Mouse (Mus musculus): ENCODE results near the gene Relch. TPM values are rescaled to one million over a fixed set of nuclear protein-coding genes. Genes with fewer than 3 reads are reported as not detected.

Gene Relch
- 9.5 and 11.4 TPM in 2 replicates for polyA plus RNA-seq (2012; rRNA removed)

DNA sequence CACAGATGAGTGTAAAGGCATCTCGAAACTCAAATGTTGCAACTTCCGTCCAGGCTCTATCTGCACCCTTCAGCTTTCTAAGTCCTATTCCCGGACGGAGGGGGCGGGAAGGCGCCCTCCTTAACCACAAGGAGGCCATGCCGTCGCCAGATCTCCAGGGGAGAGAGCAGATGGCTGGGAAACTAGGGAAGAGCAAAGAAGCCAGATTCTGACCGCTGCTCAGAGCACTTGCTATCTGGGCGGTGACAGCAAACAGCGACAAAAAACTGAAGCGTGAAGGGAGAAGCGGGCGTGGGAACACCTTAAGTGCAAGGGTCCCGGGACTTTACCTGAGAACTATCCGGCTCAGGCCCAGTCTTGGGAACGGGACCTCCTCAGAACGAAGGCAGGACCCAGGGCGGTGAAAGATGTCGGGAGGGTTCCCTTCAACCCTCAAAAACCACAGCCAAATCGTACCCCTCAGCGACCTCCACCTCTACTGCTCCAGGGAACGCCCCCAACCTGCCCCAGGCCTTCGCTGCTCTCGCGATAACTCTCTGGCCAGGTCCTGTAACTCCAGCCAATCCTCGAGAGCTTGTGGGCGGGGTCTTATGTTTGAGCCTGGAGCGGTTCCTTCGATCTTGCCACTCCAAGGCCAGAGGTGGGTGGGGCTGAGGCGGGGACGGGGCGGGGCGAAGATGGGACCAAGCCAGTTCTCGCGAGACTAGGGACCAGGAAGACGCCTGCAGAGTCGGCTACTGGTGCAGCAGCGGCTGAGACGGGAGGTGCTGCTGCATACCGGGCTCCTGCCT lies at the start of gene Relch, which contains the start of gene Pign:
Gene Relch (plus strand): TSS at position 691 of the 791 bp plus-strand sequence.
Gene Pign (minus strand): TSS at position 507 of the 791 bp plus-strand sequence.
- Histone ChIP-seq H3K27me3 (ENCODE audit: control insufficient read depth, insufficient read depth, low read length) (no peaks in the 10 kb centered on the region), H3K36me3 (ENCODE audit: control insufficient read depth, insufficient read depth, low read length) (no peaks in the 10 kb centered on the region), H3K4me3 (ENCODE audit: control insufficient read depth, low read depth, low read length) (peak within 1 kb of the TSS; percentile 97), H3K27ac (ENCODE audit: control insufficient read depth, insufficient read depth, low read depth, low read length) (peak within 1 kb of the TSS; percentile 89), H3K4me1 (ENCODE audit: control insufficient read depth, insufficient read depth, low read length) (no peaks in the 10 kb centered on the region)
- no peak for TF ChIP-seq CTCF (IDR thresholded peaks at IDR 0.05; ENCODE audit: control insufficient read depth, insufficient read depth, insufficient replicate concordance, low read depth, low read length)
- TF ChIP-seq POLR2A (IDR thresholded peaks at IDR 0.05; ENCODE audit: control insufficient read depth, low read depth, low read length) = peak; percentile 91

DNA sequence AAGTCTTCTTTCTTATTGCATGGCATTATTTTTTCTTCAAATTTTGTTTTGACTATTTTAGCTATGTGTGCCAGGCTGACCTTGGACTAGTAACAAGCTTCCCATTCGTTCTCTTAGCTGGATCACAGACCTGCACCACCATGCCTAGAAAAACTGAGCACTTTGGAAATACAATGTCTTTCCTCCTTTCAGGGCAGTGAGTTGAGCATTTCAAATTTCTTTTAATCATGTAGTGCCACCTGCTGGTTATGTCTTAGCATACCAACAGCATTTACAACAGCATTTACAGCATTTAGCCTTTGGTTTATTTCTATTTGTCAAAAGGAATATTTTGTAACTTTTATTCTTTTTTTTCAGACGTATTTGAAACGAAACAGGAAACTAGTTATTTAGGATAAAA lies 33.2 kb upstream of the Relch start:
- TF ChIP-seq CTCF (IDR thresholded peaks at IDR 0.05; ENCODE audit: control insufficient read depth, insufficient read depth, insufficient replicate concordance, low read depth, low read length) (no peak), POLR2A (IDR thresholded peaks at IDR 0.05; ENCODE audit: control insufficient read depth, low read depth, low read length) (no peak)
- no peak overlapping the region for H3K4me3 ChIP-seq (ENCODE audit: control insufficient read depth, low read depth, low read length)
- no peaks in the 10 kb centered on the region for H3K27me3 ChIP-seq (ENCODE audit: control insufficient read depth, insufficient read depth, low read length)
- no peak overlapping the region for H3K27ac ChIP-seq (ENCODE audit: control insufficient read depth, insufficient read depth, low read depth, low read length)
- no peaks in the 10 kb centered on the region for H3K36me3 ChIP-seq (ENCODE audit: control insufficient read depth, insufficient read depth, low read length)
- H3K4me1 ChIP-seq (ENCODE audit: control insufficient read depth, insufficient read depth, low read length) = no peaks in the 10 kb centered on the region

DNA sequence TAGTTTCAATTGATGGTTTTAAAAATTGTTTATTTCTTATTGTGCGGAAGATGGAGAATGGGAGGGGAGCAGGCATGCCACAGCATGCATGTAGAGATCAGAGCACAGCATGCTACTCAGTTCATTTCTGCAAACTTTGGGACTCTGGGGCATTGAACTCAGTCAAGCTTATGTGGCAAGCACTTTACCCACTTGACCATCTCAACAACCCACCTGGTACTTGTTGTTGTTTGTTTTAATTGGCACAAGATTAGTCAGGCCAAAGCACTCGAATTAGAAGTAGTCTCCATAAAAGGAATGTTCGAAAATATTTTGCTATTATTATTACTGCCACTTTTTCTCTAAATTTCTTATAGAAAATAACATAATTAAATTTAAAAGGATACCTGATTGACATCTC lies 19.6 kb upstream of the Relch start:
- H3K36me3 ChIP-seq (ENCODE audit: control insufficient read depth, insufficient read depth, low read length) = no peaks in the 10 kb centered on the region
- no peaks in the 10 kb centered on the region for H3K27me3 ChIP-seq (ENCODE audit: control insufficient read depth, insufficient read depth, low read length)
- H3K4me3 ChIP-seq (ENCODE audit: control insufficient read depth, low read depth, low read length) = no peak overlapping the region
- TF ChIP-seq POLR2A (IDR thresholded peaks at IDR 0.05; ENCODE audit: control insufficient read depth, low read depth, low read length) = no peak
- H3K27ac ChIP-seq (ENCODE audit: control insufficient read depth, insufficient read depth, low read depth, low read length) = no peak overlapping the region
- H3K4me1 ChIP-seq (ENCODE audit: control insufficient read depth, insufficient read depth, low read length) = no peaks in the 10 kb centered on the region

DNA sequence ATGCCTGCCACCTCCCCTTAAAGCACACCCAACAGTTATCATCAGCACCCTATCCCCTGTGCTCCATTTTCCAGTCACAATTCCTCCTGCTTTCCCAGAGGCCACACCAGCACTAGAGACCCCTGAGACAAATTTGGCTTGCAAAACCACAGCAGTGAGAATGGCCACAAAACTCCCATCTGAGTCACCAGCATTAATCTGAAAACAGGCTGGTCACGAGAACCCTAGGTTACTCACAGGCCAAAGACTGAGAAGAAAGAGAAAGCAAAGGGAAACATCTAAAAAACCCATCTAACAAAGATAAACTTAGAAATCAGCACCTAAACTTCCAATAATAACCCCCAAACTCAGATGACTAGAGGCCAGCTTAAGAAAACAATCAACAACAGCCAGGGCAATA lies 13.0 kb upstream of the Relch start:
- TF ChIP-seq CTCF (IDR thresholded peaks at IDR 0.05; ENCODE audit: control insufficient read depth, insufficient read depth, insufficient replicate concordance, low read depth, low read length) = no peak
- TF ChIP-seq POLR2A (IDR thresholded peaks at IDR 0.05; ENCODE audit: control insufficient read depth, low read depth, low read length) = no peak
- H3K36me3 ChIP-seq (ENCODE audit: control insufficient read depth, insufficient read depth, low read length) = no peaks in the 10 kb centered on the region
- no peaks in the 10 kb centered on the region for H3K27me3 ChIP-seq (ENCODE audit: control insufficient read depth, insufficient read depth, low read length)
- H3K4me1 ChIP-seq (ENCODE audit: control insufficient read depth, insufficient read depth, low read length) = no peaks in the 10 kb centered on the region
- no peak overlapping the region for H3K4me3 ChIP-seq (ENCODE audit: control insufficient read depth, low read depth, low read length)
- H3K27ac ChIP-seq (ENCODE audit: control insufficient read depth, insufficient read depth, low read depth, low read length) = no peak overlapping the region

DNA sequence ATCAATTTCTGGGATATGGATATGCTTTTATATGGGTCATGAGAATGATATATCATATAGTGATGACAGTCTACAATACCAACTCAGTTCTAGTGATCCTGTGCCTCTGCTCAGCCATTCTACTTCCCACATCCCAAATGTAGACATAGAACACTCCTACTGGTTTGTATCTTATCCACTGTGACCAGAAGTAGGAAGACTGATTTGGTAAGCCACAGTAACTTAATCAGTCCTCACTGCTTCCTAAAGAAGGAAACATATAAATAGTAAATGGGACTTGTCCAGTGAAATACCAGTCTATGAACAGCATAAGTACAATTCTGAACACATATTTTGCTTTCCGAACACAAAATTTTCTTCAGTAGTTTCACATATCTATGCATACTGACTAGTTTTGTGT lies 9.7 kb upstream of the Relch start:
- no peaks in the 10 kb centered on the region for H3K4me1 ChIP-seq (ENCODE audit: control insufficient read depth, insufficient read depth, low read length)
- H3K36me3 ChIP-seq (ENCODE audit: control insufficient read depth, insufficient read depth, low read length) = no peaks in the 10 kb centered on the region; the same call in 1 of the 2 replicates
- TF ChIP-seq CTCF (IDR thresholded peaks at IDR 0.05; ENCODE audit: control insufficient read depth, insufficient read depth, insufficient replicate concordance, low read depth, low read length) (no peak), POLR2A (IDR thresholded peaks at IDR 0.05; ENCODE audit: control insufficient read depth, low read depth, low read length) (no peak)
- no peak overlapping the region for H3K27ac ChIP-seq (ENCODE audit: control insufficient read depth, insufficient read depth, low read depth, low read length)
- no peaks in the 10 kb centered on the region for H3K27me3 ChIP-seq (ENCODE audit: control insufficient read depth, insufficient read depth, low read length)
- no peak overlapping the region for H3K4me3 ChIP-seq (ENCODE audit: control insufficient read depth, low read depth, low read length)

DNA sequence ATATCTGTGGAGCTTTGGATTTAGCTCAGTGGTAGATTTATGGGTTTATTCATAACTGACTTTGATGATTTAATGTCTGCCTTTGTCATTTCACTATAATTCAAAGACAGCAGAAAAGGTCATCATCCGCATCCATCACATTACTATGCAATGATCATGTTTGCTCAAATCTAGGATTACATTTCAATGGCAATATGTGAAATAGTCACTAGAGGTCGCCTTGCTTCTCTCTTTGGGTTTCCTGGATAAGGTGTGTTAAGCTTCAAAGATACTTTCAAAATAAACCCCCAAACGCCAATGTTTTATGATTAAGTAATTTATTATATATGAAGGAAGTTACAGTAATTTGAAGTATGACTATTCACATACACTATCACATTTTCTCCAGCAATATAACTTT lies 3.6 kb upstream of the Relch start:
- no peak overlapping the region for H3K4me3 ChIP-seq (ENCODE audit: control insufficient read depth, low read depth, low read length)
- H3K27me3 ChIP-seq (ENCODE audit: control insufficient read depth, insufficient read depth, low read length) = no peaks in the 10 kb centered on the region
- TF ChIP-seq CTCF (IDR thresholded peaks at IDR 0.05; ENCODE audit: control insufficient read depth, insufficient read depth, insufficient replicate concordance, low read depth, low read length) (peak; percentile 5; the same call in 1 of the 2 replicates), POLR2A (IDR thresholded peaks at IDR 0.05; ENCODE audit: control insufficient read depth, low read depth, low read length) (no peak)
- H3K4me1 ChIP-seq (ENCODE audit: control insufficient read depth, insufficient read depth, low read length) = no peaks in the 10 kb centered on the region
- H3K36me3 ChIP-seq (ENCODE audit: control insufficient read depth, insufficient read depth, low read length) = no peaks in the 10 kb centered on the region; the same call in 1 of the 2 replicates
- no peak overlapping the region for H3K27ac ChIP-seq (ENCODE audit: control insufficient read depth, insufficient read depth, low read depth, low read length)

DNA sequence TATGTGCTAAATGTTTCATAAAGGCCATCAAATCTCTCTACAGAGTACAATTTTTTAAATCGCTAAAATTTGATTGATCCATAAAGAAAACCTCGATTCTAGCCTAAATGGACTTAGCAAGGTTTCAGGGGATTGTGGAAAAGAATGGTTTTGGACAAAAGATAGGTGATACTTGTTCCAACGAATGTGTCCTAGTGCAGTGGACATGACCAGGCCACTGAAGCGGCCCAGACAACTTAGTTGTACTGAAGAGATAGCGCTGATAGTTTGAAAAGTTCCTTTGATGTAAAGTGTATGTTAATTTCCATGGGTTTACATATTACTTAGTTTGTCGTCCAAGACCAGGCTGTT lies 866 bp upstream of the Relch start:
- H3K4me3 ChIP-seq (ENCODE audit: control insufficient read depth, low read depth, low read length) = peak overlapping the region; percentile 97
- no peaks in the 10 kb centered on the region for H3K36me3 ChIP-seq (ENCODE audit: control insufficient read depth, insufficient read depth, low read length)
- H3K27me3 ChIP-seq (ENCODE audit: control insufficient read depth, insufficient read depth, low read length) = no peaks in the 10 kb centered on the region
- peak overlapping the region; percentile 86 for H3K27ac ChIP-seq (ENCODE audit: control insufficient read depth, insufficient read depth, low read depth, low read length)
- H3K4me1 ChIP-seq (ENCODE audit: control insufficient read depth, insufficient read depth, low read length) = no peaks in the 10 kb centered on the region
- TF ChIP-seq CTCF (IDR thresholded peaks at IDR 0.05; ENCODE audit: control insufficient read depth, insufficient read depth, insufficient replicate concordance, low read depth, low read length) = no peak
- TF ChIP-seq POLR2A (IDR thresholded peaks at IDR 0.05; ENCODE audit: control insufficient read depth, low read depth, low read length) = no peak
